Mouse (Mus musculus) spleen, postnatal 0 days (tissue): Measurements from ENCODE around the gene Olfr1437. TPM values are rescaled to one million over a fixed set of nuclear protein-coding genes. Genes with fewer than 3 reads are reported as not detected.

Source experiments
- polyA plus RNA-seq: library from polyadenylated mRNA; unstranded; fragments of >200 nt; fragmentation: Nextera tagmentation; extraction: Ambion mirVana; gene quantifications from 2 replicates; pipeline ENCODE4 v1.2.1, GENCODE M21; 2015

The Olfr1437 gene
- not detected in 2 replicates for polyA plus RNA-seq

GRCm38 (mm10) chr19:12325001-12325400, at the start of gene Olfr1437:
Gene Olfr1437, minus strand, starts transcription at chr19:12325101.

GRCm38 (mm10) chr19:12335810-12336209, 10.9 kb upstream of the Olfr1437 start, which contains the start of gene Olfr1438-ps1:
Gene Olfr1438-ps1, minus strand, starts transcription at chr19:12335910.

GRCm38 (mm10) chr19:12299030-12299429, 25.9 kb downstream of the Olfr1437 start, which contains the start of gene Olfr1436:
Gene Olfr1436, minus strand, starts transcription at chr19:12299130.

DNA sequence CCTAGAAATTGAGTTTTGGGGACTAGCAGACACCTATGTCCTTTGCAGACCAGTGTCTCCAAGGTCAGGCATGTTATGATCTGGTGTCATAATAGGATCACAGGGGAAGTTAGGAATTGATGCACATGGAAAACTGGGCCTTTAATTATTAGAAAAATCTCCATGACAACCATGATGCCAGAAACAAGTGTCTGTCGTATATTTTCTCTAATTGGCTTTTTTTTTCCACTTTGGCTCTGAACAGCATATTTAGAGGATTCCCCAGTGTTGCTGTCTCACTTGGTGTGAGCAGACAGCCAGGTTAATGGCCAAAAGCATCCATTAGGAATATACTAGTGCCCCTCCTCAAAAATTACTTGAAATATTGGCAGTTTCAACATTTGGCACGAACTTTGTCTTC, 45.3 kb downstream of the Olfr1437 start, which contains the start of gene Olfr1434:
TSS of gene Olfr1434 (plus strand) at position 301 of the 400 bp plus-strand sequence.

Other genes starting within 250 kb of the Olfr1437 start
- not detected in 2 replicates for gene Olfr1425, start 247.4 kb downstream of the Olfr1437 start, polyA plus RNA-seq
- not detected in 2 replicates for gene Olfr1426, start 233.1 kb downstream of the Olfr1437 start, polyA plus RNA-seq
- not detected in 2 replicates for gene Olfr1427, start 221.8 kb downstream of the Olfr1437 start, polyA plus RNA-seq
- not detected in 2 replicates for gene Olfr1428, start 209.2 kb downstream of the Olfr1437 start, polyA plus RNA-seq
- gene Olfr76, start 201.9 kb downstream of the Olfr1437 start, polyA plus RNA-seq: not detected in 2 replicates
- gene Olfr1555-ps1, start 155.0 kb downstream of the Olfr1437 start, polyA plus RNA-seq: not detected in 2 replicates
- not detected in 2 replicates for gene Olfr1431, start 124.5 kb downstream of the Olfr1437 start, polyA plus RNA-seq
- not detected in 2 replicates for gene Olfr1432, start 92.5 kb downstream of the Olfr1437 start, polyA plus RNA-seq
- not detected in 2 replicates for gene Olfr262, start 83.4 kb downstream of the Olfr1437 start, polyA plus RNA-seq
- gene Olfr235, start 64.1 kb downstream of the Olfr1437 start, polyA plus RNA-seq: not detected in 2 replicates
- not detected in 2 replicates for gene Olfr1434, start 45.2 kb downstream of the Olfr1437 start, polyA plus RNA-seq
- gene Olfr1436, start 26.0 kb downstream of the Olfr1437 start, polyA plus RNA-seq: not detected in 2 replicates
- gene Olfr1438-ps1, start 10.8 kb upstream of the Olfr1437 start, polyA plus RNA-seq: not detected in 2 replicates
- gene Olfr1440, start 62.2 kb upstream of the Olfr1437 start, polyA plus RNA-seq: not detected in 2 replicates
- gene Olfr1441, start 92.3 kb upstream of the Olfr1437 start, polyA plus RNA-seq: not detected in 2 replicates
- not detected in 2 replicates for gene Pfpl, start 102.8 kb upstream of the Olfr1437 start, polyA plus RNA-seq
- 7.0 and 8.6 TPM in 2 replicates for gene Mpeg1, start 135.7 kb upstream of the Olfr1437 start, polyA plus RNA-seq
- gene Dtx4, start 176.4 kb upstream of the Olfr1437 start, polyA plus RNA-seq: 2.1 and 2.4 TPM in 2 replicates
- 39.4 and 41.7 TPM in 2 replicates for gene Fam111a, start 220.6 kb upstream of the Olfr1437 start, polyA plus RNA-seq